Mouse (Mus musculus): Measurements from ENCODE around the gene Nt5dc1. TPM values are rescaled to one million over a fixed set of nuclear protein-coding genes. Genes with fewer than 3 reads are reported as not detected.
"Not testable (repeated sequence)": the region's sequence is repeated elsewhere in the genome, so short reads cannot be mapped to it uniquely, and the experiment has no call there.

The Nt5dc1 gene
- polyA plus RNA-seq, 1 experiment from 2014 or later, result 2.3 TPM

DNA sequence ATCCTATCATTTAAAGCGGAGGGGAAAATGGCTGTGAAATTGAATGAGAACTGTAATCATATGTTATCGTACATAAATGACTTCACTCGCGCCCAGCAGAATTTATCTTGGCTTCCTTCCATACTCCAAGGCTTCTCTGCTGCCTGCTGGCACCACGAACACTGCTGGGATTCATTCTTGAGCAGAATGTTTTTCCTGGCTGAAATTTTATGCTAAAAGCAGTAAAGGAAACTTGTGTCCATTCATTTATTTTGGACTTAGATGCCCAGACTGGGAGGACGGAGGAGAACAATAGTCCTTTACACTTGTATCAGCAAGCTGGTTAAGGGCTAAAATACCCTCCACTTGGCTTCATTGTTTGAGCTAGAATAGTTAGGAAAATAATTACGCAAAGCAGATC is 146.7 kb downstream of the Nt5dc1 start:
- Histone ChIP-seq H3K27ac (replicated peaks) (no peak overlapping the region), H3K9me3 (no peaks in the 10 kb centered on the region), H3K4me2 (0 out of 2 replicates have a peak overlapping the region, but pooled peaks have one; percentile 0), H3K36me3 (no peaks in the 10 kb centered on the region), H3K4me3 (no peak overlapping the region), H3K4me1 (replicated peaks) (0 out of 2 replicates have a peak, but pooled peaks cover 3% of the 10 kb centered on the region), H3K9ac (no peak overlapping the region), H3K27me3 (no peaks in the 10 kb centered on the region)
- no peak for ATAC-seq (ENCODE audit: low FRiP score, low read depth)
- WGBS, result 49% methylated on average over 7 of the region's 7 CpGs

GRCm38 (mm10) chr10:34267312-34268070 is 150.9 kb downstream of the Nt5dc1 start:
- WGBS, result 84% methylated on average over 5 of the region's 5 CpGs
- 0 out of 2 replicates have a peak, but pooled peaks cover 3% of the 10 kb centered on the region for H3K4me1 ChIP-seq (replicated peaks)

DNA sequence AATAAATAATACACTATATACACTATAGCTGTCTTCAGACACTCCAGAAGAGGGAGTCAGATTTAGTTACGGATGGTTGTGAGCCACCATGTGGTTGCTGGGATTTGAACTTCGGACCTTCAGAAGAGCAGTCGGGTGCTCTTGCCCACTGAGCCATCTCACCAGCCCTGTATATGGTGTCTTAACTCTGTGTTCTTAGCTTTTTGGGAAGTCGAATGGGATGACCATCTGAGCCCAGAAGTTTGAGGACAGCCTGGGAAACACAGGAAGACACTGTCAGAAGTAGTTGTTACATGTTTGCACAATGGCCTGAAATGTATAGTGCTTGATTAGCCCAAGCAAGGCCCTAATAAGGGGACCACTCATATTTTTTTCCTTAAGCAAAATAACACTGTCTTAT is 153.2 kb downstream of the Nt5dc1 start:
- Histone ChIP-seq H3K4me2 (no peak overlapping the region), H3K9me3 (no peaks in the 10 kb centered on the region), H3K27ac (replicated peaks) (no peak overlapping the region), H3K4me1 (replicated peaks) (no peaks in the 10 kb centered on the region), H3K4me3 (no peak overlapping the region), H3K27me3 (no peaks in the 10 kb centered on the region), H3K9ac (no peak overlapping the region), H3K36me3 (no peaks in the 10 kb centered on the region)
- WGBS, result 89% methylated on average over 4 of the region's 4 CpGs
- ATAC-seq (ENCODE audit: low FRiP score, low read depth), result no peak

More at GRCm38 (mm10) chr10:34267312-34268070, 150.9 kb downstream of the Nt5dc1 start:
- Histone ChIP-seq H3K27me3 (no peaks in the 10 kb centered on the region), H3K9me3 (no peaks in the 10 kb centered on the region), H3K36me3 (no peaks in the 10 kb centered on the region), H3K9ac (no peak overlapping the region), H3K4me3 (no peak overlapping the region), H3K4me2 (no peak overlapping the region), H3K27ac (replicated peaks) (no peak overlapping the region)
- ATAC-seq (ENCODE audit: low FRiP score, low read depth), result no peak

DNA sequence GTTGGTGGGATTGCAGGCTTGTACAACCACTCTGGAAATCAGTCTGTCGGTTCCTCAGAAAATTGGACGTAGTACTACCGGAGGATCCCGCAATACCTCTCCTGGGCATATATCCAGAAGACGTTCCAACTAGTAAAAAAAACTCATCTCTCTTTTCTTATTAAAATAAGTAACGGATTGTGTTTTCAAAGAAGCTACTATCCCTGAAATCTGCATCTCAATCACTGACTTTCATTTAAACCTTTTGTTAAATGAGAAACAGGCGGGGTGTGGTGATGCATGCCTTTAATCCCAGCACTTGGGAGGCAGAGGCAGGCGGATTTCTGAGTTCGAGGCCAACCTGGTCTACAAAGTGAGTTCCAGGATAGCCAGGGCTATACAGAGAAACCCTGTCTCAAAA is 165.5 kb downstream of the Nt5dc1 start:
- 93% methylated on average over 9 of the region's 9 CpGs for WGBS
- H3K27me3 ChIP-seq; H3K4me3 ChIP-seq; H3K36me3 ChIP-seq; H3K4me1 ChIP-seq (replicated peaks); H3K27ac ChIP-seq (replicated peaks); H3K9ac ChIP-seq; H3K9me3 ChIP-seq; H3K4me2 ChIP-seq; ATAC-seq (ENCODE audit: low FRiP score, low read depth): not testable (repeated sequence)

- no peak overlapping the region for H3K9ac ChIP-seq
- no peaks in the 10 kb centered on the region for H3K4me1 ChIP-seq (replicated peaks)
- ATAC-seq (ENCODE audit: low FRiP score, low read depth), result no peak
- no peaks in the 10 kb centered on the region for H3K9me3 ChIP-seq
- no peak overlapping the region for H3K27ac ChIP-seq (replicated peaks)
- H3K27me3 ChIP-seq, result no peaks in the 10 kb centered on the region
- H3K4me2 ChIP-seq, result no peak overlapping the region
- H3K4me3 ChIP-seq, result no peak overlapping the region
- 27% methylated on average over 2 of the region's 2 CpGs for WGBS
- H3K36me3 ChIP-seq, result no peaks in the 10 kb centered on the region
Measured at GRCm38 (mm10) chr10:34249594-34249993, 168.8 kb downstream of the Nt5dc1 start.

GRCm38 (mm10) chr10:34247757-34248156 is 170.6 kb downstream of the Nt5dc1 start:
- Histone ChIP-seq H3K27me3 (no peaks in the 10 kb centered on the region), H3K4me1 (replicated peaks) (no peaks in the 10 kb centered on the region), H3K9me3 (no peaks in the 10 kb centered on the region), H3K4me3 (no peak overlapping the region), H3K4me2 (no peak overlapping the region), H3K27ac (replicated peaks) (no peak overlapping the region), H3K36me3 (no peaks in the 10 kb centered on the region), H3K9ac (no peak overlapping the region)
- 37% methylated on average over 3 of the region's 3 CpGs for WGBS
- ATAC-seq (ENCODE audit: low FRiP score, low read depth), result no peak

DNA sequence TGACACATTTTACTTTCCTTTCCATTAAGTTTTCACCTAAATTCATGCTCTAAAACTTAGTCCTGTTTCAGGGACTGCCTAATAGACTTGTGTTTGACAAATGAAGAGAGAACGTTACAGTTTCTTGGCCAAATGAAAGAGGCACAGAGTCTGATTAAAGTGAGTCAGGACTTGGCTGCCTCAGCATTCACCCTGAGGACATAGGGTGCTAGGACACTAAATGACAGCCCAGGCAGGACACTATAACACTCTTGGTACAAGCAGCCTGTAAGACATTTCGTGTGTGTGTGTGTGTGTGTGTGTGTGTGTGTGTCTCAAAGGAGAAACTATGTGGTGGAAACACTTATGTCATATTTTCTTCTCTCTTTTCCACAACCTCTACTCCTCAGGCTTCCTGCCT is 172.2 kb downstream of the Nt5dc1 start:
- no peaks in the 10 kb centered on the region for H3K4me1 ChIP-seq (replicated peaks)
- no peak for ATAC-seq (ENCODE audit: low FRiP score, low read depth)
- H3K36me3 ChIP-seq, result no peaks in the 10 kb centered on the region
- 65% methylated on average over 2 of the region's 2 CpGs for WGBS
- no peaks in the 10 kb centered on the region for H3K9me3 ChIP-seq
- H3K27ac ChIP-seq (replicated peaks), result no peak overlapping the region
- H3K4me2 ChIP-seq, result no peak overlapping the region
- no peak overlapping the region for H3K9ac ChIP-seq
- no peak overlapping the region for H3K4me3 ChIP-seq
- H3K27me3 ChIP-seq, result no peaks in the 10 kb centered on the region

- 85% methylated on average over 5 of the region's 5 CpGs for WGBS
- H3K27ac ChIP-seq (replicated peaks), result no peak overlapping the region
- no peaks in the 10 kb centered on the region for H3K4me1 ChIP-seq (replicated peaks)
- H3K36me3 ChIP-seq, result no peaks in the 10 kb centered on the region
- H3K4me2 ChIP-seq, result no peak overlapping the region
- no peak for ATAC-seq (ENCODE audit: low FRiP score, low read depth)
- H3K9me3 ChIP-seq, result no peaks in the 10 kb centered on the region
- no peaks in the 10 kb centered on the region for H3K27me3 ChIP-seq
- H3K4me3 ChIP-seq, result no peak overlapping the region
- H3K9ac ChIP-seq, result no peak overlapping the region
Measured at GRCm38 (mm10) chr10:34244745-34245144, 173.6 kb downstream of the Nt5dc1 start.

DNA sequence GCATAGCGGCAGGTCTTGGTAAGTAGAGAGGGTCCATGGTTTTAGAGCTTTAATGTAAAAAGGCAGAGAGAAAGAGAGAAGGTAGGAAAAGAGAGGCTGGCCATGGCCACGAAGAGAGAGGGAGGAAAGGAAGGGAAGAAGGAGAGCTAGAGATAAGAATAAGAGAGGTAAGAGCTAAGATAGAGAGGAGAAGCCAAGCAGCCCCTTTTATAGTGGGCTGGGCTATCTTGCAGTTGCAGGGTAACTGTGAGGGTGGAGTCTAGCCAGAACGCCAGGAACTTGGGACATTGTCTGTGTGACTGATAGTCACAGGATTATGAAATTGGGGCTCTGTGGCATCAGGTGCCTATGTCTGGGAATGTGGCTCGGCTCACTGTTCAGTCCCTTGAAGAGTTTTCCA is 179.8 kb downstream of the Nt5dc1 start:
- H3K9ac ChIP-seq, result no peak overlapping the region
- no peaks in the 10 kb centered on the region for H3K27me3 ChIP-seq
- H3K4me1 ChIP-seq (replicated peaks), result no peaks in the 10 kb centered on the region
- WGBS, result 78% methylated on average over 4 of the region's 4 CpGs
- no peak overlapping the region for H3K27ac ChIP-seq (replicated peaks)
- H3K4me2 ChIP-seq, result no peak overlapping the region
- no peaks in the 10 kb centered on the region for H3K36me3 ChIP-seq
- H3K4me3 ChIP-seq, result no peak overlapping the region
- no peaks in the 10 kb centered on the region for H3K9me3 ChIP-seq
- ATAC-seq (ENCODE audit: low FRiP score, low read depth), result no peak

Other genes starting within 250 kb of the Nt5dc1 start
- gene Dse, start 210.8 kb downstream of the Nt5dc1 start, polyA plus RNA-seq (2015; fragmentation: Nextera tagmentation; extraction: Ambion mirVana), result 6.5 and 7.6 TPM in 2 replicates
- 138 and 144 TPM in 2 replicates for gene Tspyl1, start 136.4 kb downstream of the Nt5dc1 start, polyA plus RNA-seq (2015; fragmentation: Nextera tagmentation; extraction: Ambion mirVana)
- 352 and 362 TPM in 2 replicates for gene Tspyl4, start 121.1 kb downstream of the Nt5dc1 start, polyA plus RNA-seq (2015; fragmentation: Nextera tagmentation; extraction: Ambion mirVana)
- gene Col10a1, start 28.6 kb downstream of the Nt5dc1 start, polyA plus RNA-seq (2015; fragmentation: Nextera tagmentation; extraction: Ambion mirVana), result 0.12 and 0.20 TPM in 2 replicates
- gene Frk, start 64.8 kb upstream of the Nt5dc1 start, polyA plus RNA-seq (2015; fragmentation: Nextera tagmentation; extraction: Ambion mirVana), result 0.69 and 0.90 TPM in 2 replicates

Data from hindbrain, embryonic 15.5 days (tissue).